In the genomic region with DNA sequence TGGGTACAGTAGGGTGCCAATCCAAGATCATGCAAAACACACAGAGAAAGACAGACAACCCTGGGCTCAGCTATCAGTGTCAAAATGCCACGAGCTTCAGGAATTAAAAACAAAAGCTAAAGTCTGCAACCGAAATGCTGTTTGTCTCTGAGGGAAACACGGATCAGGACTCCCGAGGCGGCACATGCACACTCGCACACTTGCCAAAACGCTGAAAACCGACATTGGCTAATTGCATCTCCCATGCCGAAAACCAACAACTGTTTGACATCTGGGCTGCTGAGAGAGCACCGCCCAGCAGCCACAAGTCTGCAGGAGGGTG, we compare ENCODE assay signal across 11 mouse cellular contexts. TPM values are rescaled to one million over a fixed set of nuclear protein-coding genes. Genes with fewer than 3 reads are reported as not detected.
A peak's percentile ranks its signal among the peaks of the same experiment; 100 is the strongest.
DNase-seq lines count a peak whose midpoint lies in the region; ATAC-seq and TF ChIP-seq lines count a peak whose summit lies in the region.
"Had no signal": no experiment of that assay in that cellular context is flagged by ENCODE, and none has a peak within 500 bp of the region (broad histone marks: within the 10 kb centered on the region; RNA-seq: fewer than 3 reads in every experiment).

No protein-coding gene starts in this region.

- H3K27ac ChIP-seq in kidney, embryonic 14.5 days (ENCODE audit: low read depth, low read length) = no peak overlapping the region
- H3K27ac ChIP-seq in embryonic facial prominence, embryonic 11.5 days (replicated peaks; ENCODE audit: low read depth, low read length) = no peak overlapping the region
- H3K27ac ChIP-seq in hindbrain, embryonic 16.5 days (ENCODE audit: low read depth, low read length) = peak overlapping the region; percentile 48; the same call in 1 of the 2 replicates
- peak overlapping the region; percentile 75 for H3K27ac ChIP-seq in midbrain, postnatal 0 days (ENCODE audit: low read depth, low read length)

- peaks cover 12% of the 10 kb centered on the region for H3K4me1 ChIP-seq in kidney, embryonic 14.5 days (ENCODE audit: control insufficient read depth, insufficient read depth, low read length)
- peaks cover 3% of the 10 kb centered on the region; the same call in 1 of the 2 replicates for H3K4me1 ChIP-seq in embryonic facial prominence, embryonic 11.5 days (ENCODE audit: control insufficient read depth, insufficient read depth, low read length)
- H3K4me1 ChIP-seq in hindbrain, embryonic 16.5 days (ENCODE audit: control insufficient read depth, insufficient read depth, low read depth, low read length) = peaks cover 3% of the 10 kb centered on the region; the same call in 1 of the 2 replicates
- H3K4me1 ChIP-seq in midbrain, postnatal 0 days (ENCODE audit: insufficient read depth, low read length) = peaks cover 6% of the 10 kb centered on the region; the same call in 1 of the 2 replicates

- peak overlapping the region; percentile 50 for H3K4me3 ChIP-seq in kidney, embryonic 14.5 days (ENCODE audit: low read length)
- H3K4me3 ChIP-seq in embryonic facial prominence, embryonic 11.5 days (ENCODE audit: low read depth, low read length) = peak overlapping the region; percentile 45
- H3K4me3 ChIP-seq in hindbrain, embryonic 16.5 days (ENCODE audit: low read length) = peak overlapping the region; percentile 67
- peak overlapping the region; percentile 73 for H3K4me3 ChIP-seq in midbrain, postnatal 0 days (ENCODE audit: low read depth, low read length)

- no peaks in the 10 kb centered on the region for H3K9me3 ChIP-seq in kidney, embryonic 14.5 days (ENCODE audit: control insufficient read depth, low read length)
- no peaks in the 10 kb centered on the region for H3K9me3 ChIP-seq in embryonic facial prominence, embryonic 11.5 days (replicated peaks; ENCODE audit: control insufficient read depth, low read length)
- H3K9me3 ChIP-seq in hindbrain, embryonic 16.5 days (ENCODE audit: control insufficient read depth, low read length) = no peaks in the 10 kb centered on the region
- H3K9me3 ChIP-seq in midbrain, postnatal 0 days (ENCODE audit: low read length) = no peaks in the 10 kb centered on the region

- no peak for TF ChIP-seq CTCF in midbrain, postnatal 0 days (IDR thresholded peaks at IDR 0.05)

- WGBS in kidney, embryonic 14.5 days = 5% methylated on average over 10 of the region's 10 CpGs
- WGBS in embryonic facial prominence, embryonic 11.5 days = 8% methylated on average over 10 of the region's 10 CpGs
- 5% methylated on average over 10 of the region's 10 CpGs for WGBS in hindbrain, embryonic 16.5 days
- 4% methylated on average over 10 of the region's 10 CpGs for WGBS in midbrain, postnatal 0 days

- peaks cover 20% of the 10 kb centered on the region for H3K27me3 ChIP-seq in kidney, embryonic 14.5 days (ENCODE audit: control insufficient read depth, insufficient read depth, low read length)
- H3K27me3 ChIP-seq in embryonic facial prominence, embryonic 11.5 days (ENCODE audit: control insufficient read depth, insufficient read depth, low read length) = peaks cover 28% of the 10 kb centered on the region
- peaks cover 8% of the 10 kb centered on the region for H3K27me3 ChIP-seq in hindbrain, embryonic 16.5 days (replicated peaks; ENCODE audit: control insufficient read depth, insufficient read depth, low read length)
- no peaks in the 10 kb centered on the region for H3K27me3 ChIP-seq in midbrain, postnatal 0 days (ENCODE audit: insufficient read depth, low read length)

- H3K9ac ChIP-seq in kidney, embryonic 14.5 days (ENCODE audit: low read depth, low read length) = no peak overlapping the region
- no peak overlapping the region for H3K9ac ChIP-seq in embryonic facial prominence, embryonic 11.5 days (replicated peaks; ENCODE audit: low read length)
- peak overlapping the region; percentile 69 for H3K9ac ChIP-seq in hindbrain, embryonic 16.5 days (ENCODE audit: low read depth, low read length)
- H3K9ac ChIP-seq in midbrain, postnatal 0 days (replicated peaks; ENCODE audit: low read length, poor library complexity, severe bottlenecking) = peak overlapping the region; percentile 79

- DNase-seq in kidney, postnatal 14 days = no peak
- no peak for DNase-seq in embryonic facial prominence, embryonic 11.5 days (ENCODE audit: low spot score)
- DNase-seq in midbrain, postnatal 0 days (ENCODE audit: low spot score) = peak; percentile 36
- no peak for DNase-seq in cerebellum, adult 8-10 months
- no peak for DNase-seq in ovary, adult 18-20 months (ENCODE audit: low spot score)

- no peaks in the 10 kb centered on the region for H3K36me3 ChIP-seq in kidney, embryonic 14.5 days (ENCODE audit: control insufficient read depth, insufficient read depth, low read length)
- H3K36me3 ChIP-seq in embryonic facial prominence, embryonic 11.5 days (replicated peaks; ENCODE audit: control insufficient read depth, insufficient read depth, low read depth, low read length) = no peaks in the 10 kb centered on the region
- H3K36me3 ChIP-seq in hindbrain, embryonic 16.5 days (ENCODE audit: control insufficient read depth, insufficient read depth, low read length) = no peaks in the 10 kb centered on the region
- no peaks in the 10 kb centered on the region for H3K36me3 ChIP-seq in midbrain, postnatal 0 days (ENCODE audit: insufficient read depth, low read length)

- peak; percentile 10; the same call in 1 of the 2 replicates for ATAC-seq in kidney, embryonic 14.5 days (ENCODE audit: low FRiP score, low TSS enrichment)
- ATAC-seq in embryonic facial prominence, embryonic 11.5 days (replicated peaks; ENCODE audit: insufficient number of reproducible peaks, low FRiP score, low TSS enrichment, low read depth) = no peak
- ATAC-seq in hindbrain, embryonic 16.5 days = no peak; the same call in 1 of the 2 replicates
- no peak for ATAC-seq in midbrain, postnatal 0 days (ENCODE audit: low FRiP score)
- no peak for ATAC-seq in erythroblast, adult 5-6 weeks (replicated peaks; ENCODE audit: low FRiP score, poor library complexity, severe bottlenecking)
- ATAC-seq: lung, postnatal 0 days had no signal

- peak overlapping the region; percentile 99 for H3K4me2 ChIP-seq in kidney, embryonic 14.5 days (replicated peaks; ENCODE audit: low read depth, low read length)
- peak overlapping the region; percentile 95 for H3K4me2 ChIP-seq in embryonic facial prominence, embryonic 11.5 days (ENCODE audit: low read depth, low read length)
- H3K4me2 ChIP-seq in hindbrain, embryonic 16.5 days (ENCODE audit: low read length) = peak overlapping the region; percentile 91
- peak overlapping the region; percentile 75 for H3K4me2 ChIP-seq in midbrain, postnatal 0 days (ENCODE audit: low read depth, low read length, poor library complexity, severe bottlenecking)

RNA-seq across cellular contexts. Expression of a gene that starts 0.9 kb away (rescaled TPM):
- polyA plus RNA-seq in kidney, embryonic 14.5 days (2014; fragmentation: Nextera tagmentation; extraction: Ambion mirVana) = 0.23 and 0.51 TPM in 2 replicates
- polyA plus RNA-seq in embryonic facial prominence, embryonic 11.5 days (2014; fragmentation: Nextera tagmentation; extraction: Ambion mirVana) = 0.14 TPM in 1 of 2 replicates, not detected in the other
- polyA plus RNA-seq in hindbrain, embryonic 16.5 days (2015; fragmentation: Nextera tagmentation; extraction: Ambion mirVana) = 28.0 and 29.8 TPM in 2 replicates
- 43.4 and 48.0 TPM in 2 replicates for total RNA-seq in midbrain, postnatal 0 days (2014; rRNA removed)
- 33.9 and 34.2 TPM in 2 replicates for polyA plus RNA-seq in midbrain, postnatal 0 days (2015; fragmentation: Nextera tagmentation; extraction: Ambion mirVana)
- total RNA-seq in erythroblast, adult 5-6 weeks (2015; ENCODE audit: low replicate concordance) = not detected in 2 replicates
- total RNA-seq in erythroblast, adult 5-6 weeks (2017; ENCODE audit: low replicate concordance) = 0.98 TPM in 1 of 2 replicates, not detected in the other
- total RNA-seq: MEL had no signal
- polyA plus RNA-seq: lung, postnatal 0 days; testis, adult 2 months had no signal

RNA-seq across cellular contexts. Expression of a gene that starts 28.2 kb away (rescaled TPM):
- not detected in 2 replicates for polyA plus RNA-seq in kidney, embryonic 14.5 days (2014; fragmentation: Nextera tagmentation; extraction: Ambion mirVana)
- not detected in 2 replicates for polyA plus RNA-seq in embryonic facial prominence, embryonic 11.5 days (2014; fragmentation: Nextera tagmentation; extraction: Ambion mirVana)
- not detected in 2 replicates for polyA plus RNA-seq in hindbrain, embryonic 16.5 days (2015; fragmentation: Nextera tagmentation; extraction: Ambion mirVana)
- total RNA-seq in midbrain, postnatal 0 days (2014; rRNA removed) = not detected in 2 replicates
- not detected in 2 replicates for polyA plus RNA-seq in midbrain, postnatal 0 days (2015; fragmentation: Nextera tagmentation; extraction: Ambion mirVana)
- total RNA-seq in erythroblast, adult 5-6 weeks (2015; ENCODE audit: low replicate concordance) = not detected in 2 replicates
- total RNA-seq in erythroblast, adult 5-6 weeks (2017; ENCODE audit: low replicate concordance) = not detected in 2 replicates
- total RNA-seq: MEL had no signal
- polyA plus RNA-seq: lung, postnatal 0 days had no signal

RNA-seq across cellular contexts. Expression of a gene that starts 46.7 kb away (rescaled TPM):
- polyA plus RNA-seq in kidney, embryonic 14.5 days (2014; fragmentation: Nextera tagmentation; extraction: Ambion mirVana) = not detected in 2 replicates
- polyA plus RNA-seq in embryonic facial prominence, embryonic 11.5 days (2014; fragmentation: Nextera tagmentation; extraction: Ambion mirVana) = not detected in 2 replicates
- polyA plus RNA-seq in hindbrain, embryonic 16.5 days (2015; fragmentation: Nextera tagmentation; extraction: Ambion mirVana) = not detected in 2 replicates
- not detected in 2 replicates for total RNA-seq in midbrain, postnatal 0 days (2014; rRNA removed)
- not detected in 2 replicates for polyA plus RNA-seq in midbrain, postnatal 0 days (2015; fragmentation: Nextera tagmentation; extraction: Ambion mirVana)
- total RNA-seq in erythroblast, adult 5-6 weeks (2015; ENCODE audit: low replicate concordance) = not detected in 2 replicates
- total RNA-seq in erythroblast, adult 5-6 weeks (2017; ENCODE audit: low replicate concordance) = not detected in 2 replicates
- total RNA-seq: MEL had no signal
- polyA plus RNA-seq: lung, postnatal 0 days had no signal

RNA-seq across cellular contexts. Expression of a gene that starts 58.5 kb away (rescaled TPM):
- polyA plus RNA-seq in kidney, embryonic 14.5 days (2014; fragmentation: Nextera tagmentation; extraction: Ambion mirVana) = not detected in 2 replicates
- polyA plus RNA-seq in embryonic facial prominence, embryonic 11.5 days (2014; fragmentation: Nextera tagmentation; extraction: Ambion mirVana) = not detected in 2 replicates
- not detected in 2 replicates for polyA plus RNA-seq in hindbrain, embryonic 16.5 days (2015; fragmentation: Nextera tagmentation; extraction: Ambion mirVana)
- total RNA-seq in midbrain, postnatal 0 days (2014; rRNA removed) = not detected in 2 replicates
- not detected in 2 replicates for polyA plus RNA-seq in midbrain, postnatal 0 days (2015; fragmentation: Nextera tagmentation; extraction: Ambion mirVana)
- not detected in 2 replicates for total RNA-seq in erythroblast, adult 5-6 weeks (2015; ENCODE audit: low replicate concordance)
- total RNA-seq in erythroblast, adult 5-6 weeks (2017; ENCODE audit: low replicate concordance) = not detected in 2 replicates
- total RNA-seq: MEL had no signal
- polyA plus RNA-seq: lung, postnatal 0 days had no signal

Comparison
In these comparisons a context has a peak if more than half of its experiments do, and no peak if none do; other contexts are left out.
1. H3K27ac ChIP-seq: peak in hindbrain, embryonic 16.5 days (single experiment) and midbrain, postnatal 0 days (single experiment); none in kidney, embryonic 14.5 days (single experiment) and embryonic facial prominence, embryonic 11.5 days (single experiment).
2. H3K9ac ChIP-seq: peak in hindbrain, embryonic 16.5 days (single experiment) and midbrain, postnatal 0 days (single experiment); none in kidney, embryonic 14.5 days (single experiment) and embryonic facial prominence, embryonic 11.5 days (single experiment).
3. RNA of a gene that starts 0.9 kb away (polyA plus RNA-seq): 33.9 to 34.2 TPM in midbrain, postnatal 0 days and 28.0 to 29.8 TPM in hindbrain, embryonic 16.5 days; 0.23 to 0.51 TPM in kidney, embryonic 14.5 days and 0.14 TPM in embryonic facial prominence, embryonic 11.5 days; every median in the first group is over 10 times any median in the second.
4. Peak in every context shown above with its lines, with median percentiles within 50 percentile points of each other: H3K4me2 ChIP-seq and H3K4me3 ChIP-seq.